Mouse (Mus musculus) thymus, postnatal 0 days (tissue): ENCODE results near the gene Lamc2. TPM values are rescaled to one million over a fixed set of nuclear protein-coding genes. Genes with fewer than 3 reads are reported as not detected.

Source experiments
- DNase-seq: peaks from one replicate; pipeline ENCODE4 v3.0.0-alpha.2; 2015; ENCODE audit warnings: low spot score
- polyA plus RNA-seq: library from polyadenylated mRNA; unstranded; fragments of >200 nt; fragmentation: Nextera tagmentation; extraction: Ambion mirVana; gene quantifications from 2 replicates; pipeline ENCODE4 v1.2.1, GENCODE M21; 2015

Gene Lamc2
- polyA plus RNA-seq, 1 experiment from 2014 or later: 14.7 TPM

- no peak for DNase-seq
Observed at GRCm38 (mm10) chr1:153180586-153181289, 5.5 kb downstream of the Lamc2 start.

DNA sequence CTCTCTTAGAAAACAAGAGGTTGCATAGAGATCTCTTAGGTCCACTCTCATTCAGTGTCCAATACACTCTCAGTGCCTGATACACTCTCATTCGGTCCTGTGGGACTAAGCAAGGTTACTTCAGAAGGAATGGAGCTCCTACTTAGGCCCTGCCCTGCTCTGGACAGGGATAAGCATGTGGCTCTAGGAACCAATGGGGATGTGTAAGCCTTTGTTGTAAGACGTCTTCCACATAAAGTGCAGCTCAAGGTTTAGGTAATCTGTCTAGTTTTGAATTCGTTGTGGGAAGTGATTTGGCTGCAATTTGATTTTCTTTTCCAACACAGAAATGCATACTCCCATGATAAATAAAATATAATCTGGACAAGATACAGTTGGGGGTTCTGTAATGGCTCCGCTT lies 6.1 kb downstream of the Lamc2 start:
- DNase-seq: no peak

- no peak for DNase-seq
Observed at GRCm38 (mm10) chr1:153174801-153175200, 11.4 kb downstream of the Lamc2 start.

DNA sequence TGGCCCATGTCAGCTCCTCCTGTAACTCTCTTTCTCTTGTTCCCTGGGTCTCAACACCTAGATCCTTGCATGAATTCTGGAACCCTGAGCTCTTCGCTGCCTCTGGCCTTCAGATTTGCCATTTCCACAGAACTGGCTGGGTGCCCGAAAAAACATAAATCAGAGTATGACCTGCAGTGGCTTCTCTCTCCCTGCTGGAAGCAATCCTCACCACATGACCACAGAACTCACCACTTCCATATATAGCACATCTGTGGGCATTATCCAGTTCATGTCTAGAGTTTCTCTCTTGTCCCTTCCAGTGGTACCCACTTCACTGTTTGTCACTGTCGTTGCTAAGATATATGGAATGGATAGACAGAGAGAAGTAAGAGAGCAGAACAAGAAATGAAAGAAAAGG lies 13.0 kb downstream of the Lamc2 start:
- no peak for DNase-seq

- no peak for DNase-seq
Observed at GRCm38 (mm10) chr1:153172291-153172731, 13.9 kb downstream of the Lamc2 start.

- no peak for DNase-seq
Observed at GRCm38 (mm10) chr1:153171011-153171410, 15.2 kb downstream of the Lamc2 start.

DNA sequence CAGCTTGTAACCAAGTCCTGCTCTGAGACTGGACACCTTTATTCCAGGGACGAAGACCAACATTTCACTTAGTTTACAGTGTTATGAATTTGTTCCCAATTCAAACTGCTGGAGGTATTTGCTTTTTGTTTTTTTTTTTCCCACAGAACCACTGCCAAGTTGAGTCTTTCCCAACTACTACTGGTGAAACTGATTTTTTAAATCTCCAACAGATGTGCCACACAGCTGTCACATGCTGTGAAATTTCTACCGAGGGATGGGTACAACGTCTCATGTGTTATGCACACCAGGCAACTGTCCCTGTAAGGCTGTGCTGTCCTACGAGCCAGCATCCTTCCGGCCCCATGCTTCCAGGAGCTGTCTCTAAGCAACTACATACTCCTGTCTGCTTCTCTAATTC lies 18.0 kb downstream of the Lamc2 start:
- no peak for DNase-seq

- no peak for DNase-seq
Observed at GRCm38 (mm10) chr1:153163831-153164230, 22.4 kb downstream of the Lamc2 start.

- no peak for DNase-seq
Observed at GRCm38 (mm10) chr1:153159137-153159536, 27.1 kb downstream of the Lamc2 start.

- DNase-seq: no peak
Observed at GRCm38 (mm10) chr1:153157021-153157623, 29.1 kb downstream of the Lamc2 start.

GRCm38 (mm10) chr1:153155364-153155763 lies 30.9 kb downstream of the Lamc2 start:
- no peak for DNase-seq

DNA sequence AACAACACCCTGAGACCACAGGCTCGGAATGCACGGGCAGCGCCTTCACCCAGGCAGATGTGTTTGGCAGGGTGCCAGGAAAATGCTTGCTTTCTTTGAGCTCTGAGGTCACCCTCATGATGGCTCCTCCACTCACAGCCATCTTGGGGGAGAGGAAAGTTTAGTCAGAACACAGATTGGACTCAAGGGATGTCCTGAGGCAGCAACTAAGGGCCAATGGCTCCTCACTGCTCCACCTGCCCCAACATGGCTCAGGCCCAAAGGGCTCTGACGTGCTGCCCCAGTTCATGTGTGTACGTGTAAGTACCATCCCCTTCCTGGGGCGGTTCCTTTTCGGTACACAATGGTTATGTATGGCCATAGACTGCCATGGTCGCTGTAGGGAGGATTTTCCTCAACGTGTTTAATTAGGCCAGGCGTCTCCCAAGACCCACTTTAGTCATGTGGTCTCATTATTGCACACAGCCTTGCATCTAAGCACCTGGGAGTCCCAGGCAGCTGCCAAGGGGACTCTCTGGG lies 32.6 kb downstream of the Lamc2 start:
- peak; percentile 43 for DNase-seq

DNA sequence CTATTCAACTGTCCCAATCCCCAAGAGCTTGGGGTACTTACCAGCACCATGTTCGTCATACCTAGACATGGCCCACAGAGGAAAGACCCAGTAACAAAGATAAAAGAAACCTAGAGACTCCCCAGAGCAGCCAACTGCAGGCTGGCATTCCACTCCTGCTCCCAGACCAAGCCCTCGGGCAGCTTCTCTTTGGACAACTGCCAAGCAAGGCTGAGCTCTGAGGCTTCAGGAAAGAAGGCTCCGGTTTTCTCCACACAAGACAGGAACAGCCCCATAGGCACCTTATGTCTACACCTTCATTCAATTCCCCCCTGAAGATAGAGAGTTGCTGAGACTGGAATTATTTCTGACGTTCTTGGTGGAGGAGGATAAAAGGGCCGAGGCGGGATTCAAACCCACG lies 33.7 kb downstream of the Lamc2 start:
- DNase-seq: no peak

GRCm38 (mm10) chr1:153145791-153146190 lies 40.5 kb downstream of the Lamc2 start:
- no peak for DNase-seq

- no peak for DNase-seq
Observed at GRCm38 (mm10) chr1:153144021-153144420, 42.2 kb downstream of the Lamc2 start.

DNA sequence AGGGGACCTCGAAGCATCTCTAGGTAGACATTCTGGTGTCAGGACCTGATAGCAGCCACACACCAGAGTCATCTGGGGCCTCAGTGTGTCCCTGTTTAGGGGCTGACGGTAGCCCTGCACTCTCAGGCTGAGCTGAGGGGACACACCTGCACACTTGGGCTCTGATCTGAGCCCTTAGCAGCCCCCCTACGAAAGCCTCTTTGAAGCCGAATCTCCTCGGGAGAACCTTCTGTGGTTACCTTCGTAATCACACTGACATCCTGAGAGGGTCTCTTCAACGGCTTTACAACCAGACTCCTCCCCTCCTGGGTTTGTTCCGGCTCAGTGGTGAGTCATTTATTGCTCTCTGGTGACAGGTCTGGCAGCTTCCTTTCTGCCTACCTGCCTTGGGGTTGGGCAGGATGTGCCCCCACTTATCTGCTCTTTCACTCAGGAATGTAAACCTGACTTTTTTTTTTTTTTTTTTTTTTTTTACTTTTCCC lies 45.5 kb downstream of the Lamc2 start:
- peak; percentile 92 for DNase-seq

DNA sequence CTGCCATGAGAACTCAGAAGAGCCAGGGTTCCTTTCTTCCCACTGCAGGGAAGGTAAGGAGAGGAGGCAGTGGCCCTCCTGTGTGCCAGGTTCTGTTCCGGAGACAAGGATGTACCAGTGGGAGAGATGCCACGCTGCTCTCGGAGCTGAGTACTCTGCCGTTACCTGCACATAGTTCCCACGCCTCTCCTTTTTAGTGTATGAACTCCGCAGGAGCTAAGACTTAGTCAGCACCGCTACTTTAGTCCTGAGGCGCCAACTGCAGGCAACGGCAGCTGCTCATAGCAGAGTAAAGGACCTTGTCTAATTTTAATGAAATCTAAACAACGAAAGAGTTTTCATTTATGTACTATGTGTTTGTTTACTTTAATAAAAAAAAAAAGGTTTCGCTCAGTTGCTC lies 46.0 kb downstream of the Lamc2 start:
- DNase-seq: peak; percentile 11

- no peak for DNase-seq
Observed at GRCm38 (mm10) chr1:153139635-153140034, 46.6 kb downstream of the Lamc2 start.

DNA sequence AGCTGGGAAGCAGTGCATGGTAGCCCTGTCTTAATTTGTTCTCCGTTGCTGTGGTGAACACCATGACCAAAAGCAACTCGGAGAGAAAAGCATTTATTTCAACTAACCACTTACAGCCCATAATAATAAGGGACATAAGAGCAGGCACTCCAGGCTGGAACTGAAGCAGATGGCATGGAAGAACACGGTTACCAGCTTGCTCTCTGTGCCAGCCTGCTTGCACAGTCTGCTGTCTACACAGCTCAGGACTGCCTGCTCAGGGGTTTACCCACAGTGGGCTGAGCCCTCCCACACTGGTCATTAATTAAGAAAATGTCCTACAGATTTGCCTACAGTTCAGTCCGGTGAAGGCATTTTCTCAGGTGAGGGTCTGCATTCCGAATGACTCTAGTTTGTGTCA lies 47.8 kb downstream of the Lamc2 start:
- no peak for DNase-seq

DNA sequence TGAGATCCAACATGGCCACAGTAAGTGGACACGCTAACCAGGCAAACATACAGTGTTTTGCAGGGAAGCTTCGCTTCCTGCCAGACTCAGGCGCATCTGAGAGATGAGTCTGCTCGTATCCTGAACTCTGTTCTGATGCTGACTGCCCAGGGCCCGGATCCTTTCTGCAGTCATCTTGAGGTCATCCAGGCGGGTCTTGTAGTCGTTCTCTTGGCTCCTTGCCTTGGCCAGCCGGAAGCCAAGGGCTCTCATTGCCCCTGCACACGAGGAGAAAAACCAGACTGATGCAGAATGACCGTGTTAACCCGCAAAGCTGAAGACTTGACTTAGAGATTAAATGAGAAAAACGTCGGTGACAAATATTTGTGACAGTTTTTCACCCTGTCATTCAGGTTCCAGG lies 49.6 kb downstream of the Lamc2 start:
- no peak for DNase-seq

DNA sequence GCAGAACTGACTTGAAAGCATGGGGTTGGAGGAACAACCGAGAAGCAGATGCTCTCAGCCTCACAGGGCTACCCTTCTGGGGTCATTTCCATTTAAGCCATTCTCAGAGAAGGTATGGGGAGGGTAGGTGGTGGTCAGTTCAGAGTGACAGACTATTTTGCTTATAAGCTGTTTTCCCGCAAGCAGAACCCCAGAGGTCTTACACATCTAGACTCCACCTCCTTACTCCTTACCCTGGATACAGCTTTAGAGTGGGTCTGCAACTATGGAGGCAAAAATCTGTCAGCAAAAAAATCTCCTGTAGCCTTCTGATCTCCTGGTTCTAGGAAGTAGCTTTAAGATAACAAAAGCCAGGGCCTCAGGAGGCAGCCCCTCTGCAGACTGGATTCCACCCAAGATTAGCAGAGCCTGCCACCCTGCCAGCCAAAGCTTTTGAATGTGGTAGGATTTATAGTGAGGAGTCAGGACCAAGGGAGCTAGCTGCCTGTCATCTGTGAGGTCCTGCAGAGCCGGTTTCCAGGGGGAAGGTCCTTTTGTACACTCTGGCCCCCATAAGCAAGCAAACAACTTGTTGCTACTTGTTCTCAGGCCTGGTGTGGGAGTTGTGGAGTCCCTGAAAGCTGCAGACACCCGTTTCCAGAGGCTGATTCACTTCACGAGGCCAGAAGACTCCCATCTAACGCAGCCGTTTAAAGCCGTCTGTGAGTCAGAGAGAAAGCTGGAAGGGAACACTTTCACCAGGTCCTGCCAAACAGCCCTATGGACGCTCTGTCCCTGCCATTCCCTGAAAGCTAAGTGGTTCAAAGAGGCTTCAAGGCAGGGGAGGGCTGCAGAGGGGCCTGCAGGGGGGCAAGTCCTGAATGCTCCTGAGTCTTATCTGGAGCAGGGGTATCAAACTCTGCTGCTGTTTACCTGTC lies 52.1 kb downstream of the Lamc2 start:
- DNase-seq: no peak
